Mouse (Mus musculus): ENCODE results near the gene Scd1. TPM values are rescaled to one million over a fixed set of nuclear protein-coding genes. Genes with fewer than 3 reads are reported as not detected.

Scd1 gene
- polyA plus RNA-seq, 1 experiment: 47.1 TPM

DNA sequence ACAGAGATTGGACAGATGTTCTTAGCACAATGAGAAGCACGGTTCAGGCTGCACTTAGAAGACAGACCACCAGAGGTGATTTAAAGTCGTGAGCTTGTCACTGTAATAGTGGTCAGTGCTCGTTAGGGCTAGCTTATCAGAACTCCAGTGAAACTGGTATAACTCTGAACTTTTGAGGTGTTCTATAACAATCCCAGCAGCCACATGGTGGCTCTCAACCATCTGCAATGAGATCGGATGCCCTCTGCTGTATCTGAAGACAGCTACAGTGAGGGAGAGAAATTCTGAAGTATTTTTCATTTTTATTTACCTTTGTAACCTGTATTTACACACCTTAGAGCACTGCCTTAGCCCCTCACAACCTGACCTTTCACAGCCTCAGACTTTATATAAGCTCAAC is 31.6 kb upstream of the Scd1 start:
- TF ChIP-seq USF1 (IDR thresholded peaks at IDR 0.05; ENCODE audit: low read depth): no peak
- TF ChIP-seq MYOD1 (IDR thresholded peaks at IDR 0.05; ENCODE audit: control insufficient read depth, insufficient read length, low read depth): no peak
- no peak for TF ChIP-seq MYOG (IDR thresholded peaks at IDR 0.05; ENCODE audit: control insufficient read depth, extremely low read depth, insufficient read length)
- no peak for TF ChIP-seq CTCF (IDR thresholded peaks at IDR 0.05; ENCODE audit: control insufficient read depth, insufficient read depth, insufficient read length)
- TF ChIP-seq MAX (IDR thresholded peaks at IDR 0.05): no peak
- no peak for TF ChIP-seq FOSL1 (IDR thresholded peaks at IDR 0.05; ENCODE audit: insufficient read depth, low read length, poor library complexity, severe bottlenecking)
- no peak for TF ChIP-seq CEBPB (IDR thresholded peaks at IDR 0.05; ENCODE audit: low read depth)
- Histone ChIP-seq H3K36me3 (ENCODE audit: control insufficient read depth, insufficient read depth) (no peaks in the 10 kb centered on the region), H3K79me3 (ENCODE audit: low read depth) (no peaks in the 10 kb centered on the region), H3ac (ENCODE audit: control insufficient read depth, insufficient read length, low read depth) (no peak overlapping the region), H3K79me2 (ENCODE audit: control insufficient read depth, insufficient read depth) (no peaks in the 10 kb centered on the region), H3K4me3 (ENCODE audit: insufficient read depth, poor library complexity, severe bottlenecking) (no peak overlapping the region), H3K27me3 (ENCODE audit: control insufficient read depth, insufficient read depth, insufficient read length) (peaks cover 14% of the 10 kb centered on the region)

DNA sequence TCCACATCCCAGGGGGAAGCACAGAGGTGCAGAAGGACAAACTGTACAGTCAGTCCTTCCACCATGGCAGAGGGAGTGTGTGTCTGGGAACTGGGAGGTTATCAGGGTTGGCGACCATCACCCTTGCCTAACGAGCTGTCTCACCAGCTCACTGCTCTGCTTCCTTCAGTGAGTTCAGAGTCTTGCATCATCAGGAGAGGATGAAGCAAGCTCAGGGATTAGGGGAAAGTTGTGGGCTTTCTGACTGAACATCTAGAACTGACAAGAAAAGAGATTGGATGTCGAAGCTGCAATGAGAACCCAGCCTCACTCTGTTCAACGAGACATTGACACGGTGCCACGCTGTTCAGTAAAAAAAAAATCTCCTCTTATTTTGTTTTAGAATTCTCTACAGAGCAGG is 30.3 kb upstream of the Scd1 start:
- Histone ChIP-seq H3K27me3 (ENCODE audit: control insufficient read depth, insufficient read depth, insufficient read length) (peaks cover 8% of the 10 kb centered on the region), H3K36me3 (ENCODE audit: control insufficient read depth, insufficient read depth) (no peaks in the 10 kb centered on the region), H3K4me3 (ENCODE audit: insufficient read depth, poor library complexity, severe bottlenecking) (no peak overlapping the region), H3ac (ENCODE audit: control insufficient read depth, insufficient read length, low read depth) (no peak overlapping the region), H3K79me3 (ENCODE audit: low read depth) (no peaks in the 10 kb centered on the region), H3K79me2 (ENCODE audit: control insufficient read depth, insufficient read depth) (no peaks in the 10 kb centered on the region)
- peak; percentile 6 for TF ChIP-seq CEBPB (IDR thresholded peaks at IDR 0.05; ENCODE audit: low read depth)
- no peak for TF ChIP-seq FOSL1 (IDR thresholded peaks at IDR 0.05; ENCODE audit: insufficient read depth, low read length, poor library complexity, severe bottlenecking)

DNA sequence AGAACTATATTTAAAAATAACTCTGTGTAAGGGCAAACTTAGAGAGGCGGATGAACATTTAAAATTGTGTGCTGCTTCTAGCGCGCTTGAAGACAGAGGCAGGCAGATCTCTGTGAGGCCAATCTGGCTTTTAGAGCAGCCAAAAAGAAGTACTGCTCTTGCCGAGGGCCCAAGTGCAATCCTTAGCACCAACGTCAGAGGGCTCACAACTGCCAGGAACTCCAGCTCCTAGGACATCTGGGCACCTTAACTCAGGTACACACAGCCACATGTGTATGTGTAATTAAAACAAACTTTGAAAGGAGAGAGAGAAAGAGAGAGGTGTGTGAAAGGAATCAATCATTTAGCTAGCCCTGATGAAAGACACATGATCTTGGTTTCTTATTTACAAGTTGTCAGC is 24.4 kb upstream of the Scd1 start:
- Histone ChIP-seq H3K79me2 (ENCODE audit: control insufficient read depth, insufficient read depth) (no peaks in the 10 kb centered on the region), H3ac (ENCODE audit: control insufficient read depth, insufficient read length, low read depth) (no peak overlapping the region), H3K79me3 (ENCODE audit: low read depth) (no peaks in the 10 kb centered on the region), H3K4me3 (ENCODE audit: insufficient read depth, poor library complexity, severe bottlenecking) (no peak overlapping the region), H3K27me3 (ENCODE audit: control insufficient read depth, insufficient read depth, insufficient read length) (peaks cover 7% of the 10 kb centered on the region), H3K36me3 (ENCODE audit: control insufficient read depth, insufficient read depth) (no peaks in the 10 kb centered on the region)
- no peak for TF ChIP-seq FOSL1 (IDR thresholded peaks at IDR 0.05; ENCODE audit: insufficient read depth, low read length, poor library complexity, severe bottlenecking)
- TF ChIP-seq MYOD1 (IDR thresholded peaks at IDR 0.05; ENCODE audit: control insufficient read depth, insufficient read length, low read depth): no peak
- TF ChIP-seq CTCF (IDR thresholded peaks at IDR 0.05; ENCODE audit: control insufficient read depth, insufficient read depth, insufficient read length): no peak
- no peak for TF ChIP-seq CEBPB (IDR thresholded peaks at IDR 0.05; ENCODE audit: low read depth)
- TF ChIP-seq MYOG (IDR thresholded peaks at IDR 0.05; ENCODE audit: control insufficient read depth, extremely low read depth, insufficient read length): no peak
- no peak for TF ChIP-seq USF1 (IDR thresholded peaks at IDR 0.05; ENCODE audit: low read depth)
- no peak for TF ChIP-seq MAX (IDR thresholded peaks at IDR 0.05)

DNA sequence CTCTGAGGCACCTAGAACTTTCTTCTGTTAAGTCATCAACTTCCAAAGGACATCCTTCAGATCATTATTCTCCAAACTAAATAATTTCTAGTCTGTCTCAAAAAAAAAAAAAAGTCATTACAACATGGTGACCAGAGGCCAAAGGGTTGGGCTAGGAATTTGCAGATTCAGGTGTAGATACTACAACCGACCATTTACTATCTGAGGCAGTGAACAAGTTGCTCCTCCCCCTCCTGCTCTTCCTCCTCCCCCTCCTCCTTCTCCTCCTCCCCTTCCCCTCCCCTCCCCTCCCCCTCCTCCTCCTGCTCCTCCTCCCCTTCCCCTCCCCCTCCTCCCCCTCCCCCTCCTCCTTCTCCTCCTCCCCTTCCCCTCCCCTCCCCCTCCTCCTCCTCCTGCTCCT is 20.0 kb upstream of the Scd1 start:
- no peaks in the 10 kb centered on the region for H3K36me3 ChIP-seq (ENCODE audit: control insufficient read depth, insufficient read depth)
- no peaks in the 10 kb centered on the region for H3K79me3 ChIP-seq (ENCODE audit: low read depth)
- no peak overlapping the region for H3ac ChIP-seq (ENCODE audit: control insufficient read depth, insufficient read length, low read depth)
- H3K4me3 ChIP-seq (ENCODE audit: insufficient read depth, poor library complexity, severe bottlenecking): no peak overlapping the region
- H3K79me2 ChIP-seq (ENCODE audit: control insufficient read depth, insufficient read depth): no peaks in the 10 kb centered on the region
- H3K27me3 ChIP-seq (ENCODE audit: control insufficient read depth, insufficient read depth, insufficient read length): peaks cover 15% of the 10 kb centered on the region
- no peak for TF ChIP-seq MYOD1 (IDR thresholded peaks at IDR 0.05; ENCODE audit: control insufficient read depth, insufficient read length, low read depth)
- no peak for TF ChIP-seq MAX (IDR thresholded peaks at IDR 0.05)
- no peak for TF ChIP-seq FOSL1 (IDR thresholded peaks at IDR 0.05; ENCODE audit: insufficient read depth, low read length, poor library complexity, severe bottlenecking)
- TF ChIP-seq MYOG (IDR thresholded peaks at IDR 0.05; ENCODE audit: control insufficient read depth, extremely low read depth, insufficient read length): no peak
- TF ChIP-seq USF1 (IDR thresholded peaks at IDR 0.05; ENCODE audit: low read depth): no peak
- no peak for TF ChIP-seq CTCF (IDR thresholded peaks at IDR 0.05; ENCODE audit: control insufficient read depth, insufficient read depth, insufficient read length)
- TF ChIP-seq CEBPB (IDR thresholded peaks at IDR 0.05; ENCODE audit: low read depth): no peak

DNA sequence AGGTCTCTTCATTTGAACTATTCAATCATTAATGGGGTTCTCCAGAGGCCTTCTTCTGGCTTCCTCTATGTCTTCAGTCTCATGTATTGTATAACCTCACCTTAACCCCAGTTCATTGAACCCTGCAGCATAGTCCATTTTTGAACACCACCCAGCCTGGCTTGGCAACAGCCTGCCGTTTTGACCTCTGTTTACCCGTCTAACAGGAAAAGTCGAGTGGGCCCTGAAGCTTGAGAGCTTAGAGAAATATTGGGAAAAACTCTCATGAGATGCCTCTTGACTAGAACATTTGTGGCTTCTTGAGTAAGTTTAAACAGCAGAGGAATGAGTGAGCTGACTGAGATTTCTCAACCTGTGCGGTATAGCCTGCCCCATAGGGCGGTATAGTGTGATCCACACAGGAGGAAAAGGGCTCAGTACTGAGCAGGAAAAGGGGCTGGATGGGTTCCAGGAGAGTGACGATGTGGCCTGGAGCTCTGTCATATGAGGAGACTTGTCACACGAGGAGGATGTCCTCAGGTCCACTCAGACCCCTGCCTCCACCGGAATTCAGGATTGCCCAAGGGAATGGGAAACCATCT is 14.5 kb upstream of the Scd1 start:
- no peaks in the 10 kb centered on the region for H3K79me2 ChIP-seq (ENCODE audit: control insufficient read depth, insufficient read depth)
- H3K27me3 ChIP-seq (ENCODE audit: control insufficient read depth, insufficient read depth, insufficient read length): peaks cover 8% of the 10 kb centered on the region
- H3K79me3 ChIP-seq (ENCODE audit: low read depth): no peaks in the 10 kb centered on the region
- no peak overlapping the region for H3K4me3 ChIP-seq (ENCODE audit: insufficient read depth, poor library complexity, severe bottlenecking)
- no peak overlapping the region for H3ac ChIP-seq (ENCODE audit: control insufficient read depth, insufficient read length, low read depth)
- TF ChIP-seq FOSL1 (IDR thresholded peaks at IDR 0.05; ENCODE audit: insufficient read depth, low read length, poor library complexity, severe bottlenecking): no peak
- TF ChIP-seq MYOD1 (IDR thresholded peaks at IDR 0.05; ENCODE audit: control insufficient read depth, insufficient read length, low read depth): no peak
- no peak for TF ChIP-seq MAX (IDR thresholded peaks at IDR 0.05)
- no peak for TF ChIP-seq MYOG (IDR thresholded peaks at IDR 0.05; ENCODE audit: control insufficient read depth, extremely low read depth, insufficient read length)
- no peaks in the 10 kb centered on the region for H3K36me3 ChIP-seq (ENCODE audit: control insufficient read depth, insufficient read depth)

DNA sequence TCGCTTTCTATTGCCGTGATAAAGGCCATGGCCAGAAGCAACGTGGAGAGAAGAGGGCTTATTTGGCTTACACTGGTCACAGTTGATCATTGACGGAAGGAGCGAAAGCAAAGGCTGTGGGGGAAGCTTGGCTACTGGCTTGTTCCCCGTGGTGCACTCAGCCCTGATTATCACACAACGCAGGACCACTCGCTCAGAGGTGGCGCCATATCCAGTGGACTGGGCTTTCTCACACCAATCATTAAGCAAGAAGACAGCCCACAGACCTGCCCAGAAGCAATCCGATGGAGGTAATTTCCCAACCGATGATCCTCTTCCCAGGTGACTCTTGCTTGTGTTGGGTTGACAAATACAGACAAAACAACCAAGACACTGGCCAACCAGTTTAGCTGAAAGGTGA is 11.9 kb upstream of the Scd1 start:
- H3K27me3 ChIP-seq (ENCODE audit: control insufficient read depth, insufficient read depth, insufficient read length): peaks cover 13% of the 10 kb centered on the region
- TF ChIP-seq USF1 (IDR thresholded peaks at IDR 0.05; ENCODE audit: low read depth) (no peak), CEBPB (IDR thresholded peaks at IDR 0.05; ENCODE audit: low read depth) (no peak), MAX (IDR thresholded peaks at IDR 0.05) (no peak), MYOG (IDR thresholded peaks at IDR 0.05; ENCODE audit: control insufficient read depth, extremely low read depth, insufficient read length) (no peak), FOSL1 (IDR thresholded peaks at IDR 0.05; ENCODE audit: insufficient read depth, low read length, poor library complexity, severe bottlenecking) (no peak), CTCF (IDR thresholded peaks at IDR 0.05; ENCODE audit: control insufficient read depth, insufficient read depth, insufficient read length) (no peak), MYOD1 (IDR thresholded peaks at IDR 0.05; ENCODE audit: control insufficient read depth, insufficient read length, low read depth) (no peak)
- H3K79me2 ChIP-seq (ENCODE audit: control insufficient read depth, insufficient read depth): no peaks in the 10 kb centered on the region
- no peaks in the 10 kb centered on the region for H3K36me3 ChIP-seq (ENCODE audit: control insufficient read depth, insufficient read depth)
- H3K4me3 ChIP-seq (ENCODE audit: insufficient read depth, poor library complexity, severe bottlenecking): no peak overlapping the region
- H3ac ChIP-seq (ENCODE audit: control insufficient read depth, insufficient read length, low read depth): no peak overlapping the region
- no peaks in the 10 kb centered on the region for H3K79me3 ChIP-seq (ENCODE audit: low read depth)
